26 mouse cellular contexts compared by ENCODE assay signal in the genomic region with DNA sequence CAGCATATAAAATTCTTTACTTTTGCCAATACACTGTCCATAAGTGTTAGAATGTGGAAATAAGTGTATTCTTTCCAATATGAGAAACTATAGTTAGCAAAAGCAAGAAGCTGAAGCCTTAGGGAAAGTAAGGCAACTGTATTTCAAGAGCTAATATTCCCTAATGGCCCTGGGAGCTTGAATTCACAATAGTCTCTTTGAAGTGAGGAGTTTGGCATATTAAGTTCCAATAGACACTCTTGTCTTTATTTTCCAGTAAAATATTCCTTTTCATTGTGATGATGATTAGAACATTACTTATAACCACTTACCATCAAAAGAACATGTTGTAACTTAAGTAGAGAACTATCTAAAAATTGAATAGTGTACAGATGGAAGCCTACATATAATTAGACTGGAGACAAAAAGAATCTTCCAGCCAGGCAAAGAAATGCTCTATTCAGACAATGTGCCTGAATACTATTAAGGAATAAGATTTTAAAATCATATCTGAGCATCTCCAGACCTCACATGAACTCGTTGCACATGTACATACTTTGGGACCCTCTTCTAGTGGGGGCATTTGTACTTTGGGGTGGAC.
DNase-seq lines count a peak whose midpoint lies in the region; ATAC-seq and TF ChIP-seq lines count a peak whose summit lies in the region.
"Had no signal": no experiment of that assay in that cellular context is flagged by ENCODE, and none has a peak within 500 bp of the region (broad histone marks: within the 10 kb centered on the region; RNA-seq: fewer than 3 reads in every experiment).

No protein-coding gene starts in this region.

- TF ChIP-seq CTCF in forebrain, postnatal 0 days (IDR thresholded peaks at IDR 0.05; ENCODE audit: low read depth), result no peak

- no peak overlapping the region for H3K27ac ChIP-seq in forebrain, embryonic 14.5 days (ENCODE audit: low read depth, low read length)
- H3K27ac ChIP-seq in forebrain, embryonic 12.5 days, result no peak overlapping the region
- H3K27ac ChIP-seq in forebrain, postnatal 0 days (ENCODE audit: low read depth, low read length), result 0 out of 2 replicates have a peak overlapping the region, but pooled peaks have one; percentile 17
- H3K27ac ChIP-seq in forebrain, embryonic 10.5 days, result no peak overlapping the region
- no peak overlapping the region for H3K27ac ChIP-seq in midbrain, embryonic 11.5 days (ENCODE audit: low read depth, low read length)
- H3K27ac ChIP-seq in midbrain, embryonic 15.5 days, result no peak overlapping the region
- H3K27ac ChIP-seq: embryonic facial prominence, embryonic 12.5 days; embryonic facial prominence, embryonic 15.5 days; heart, embryonic 15.5 days; hindbrain, embryonic 14.5 days; hindbrain, postnatal 0 days had no signal

- no peak overlapping the region for H3K9ac ChIP-seq in forebrain, embryonic 14.5 days (ENCODE audit: low read length)
- no peak overlapping the region for H3K9ac ChIP-seq in forebrain, embryonic 12.5 days
- H3K9ac ChIP-seq in forebrain, postnatal 0 days, result no peak overlapping the region
- no peak overlapping the region for H3K9ac ChIP-seq in midbrain, embryonic 11.5 days (ENCODE audit: low read length)
- H3K9ac ChIP-seq in midbrain, embryonic 15.5 days, result no peak overlapping the region
- H3K9ac ChIP-seq: embryonic facial prominence, embryonic 12.5 days; embryonic facial prominence, embryonic 15.5 days; heart, embryonic 12.5 days; heart, embryonic 15.5 days; hindbrain, embryonic 14.5 days had no signal

- ATAC-seq in forebrain, embryonic 14.5 days, result 0 out of 2 replicates have a peak, but pooled peaks have one; percentile 12
- no peak for ATAC-seq in forebrain, embryonic 12.5 days (ENCODE audit: low FRiP score)
- ATAC-seq in forebrain, postnatal 0 days, result peak; percentile 86; the same call in 1 of the 2 replicates
- ATAC-seq in midbrain, embryonic 11.5 days (ENCODE audit: low FRiP score), result no peak
- ATAC-seq in midbrain, embryonic 15.5 days (replicated peaks), result no peak
- ATAC-seq in monocyte, adult 5-6 weeks (replicated peaks; ENCODE audit: insufficient number of reproducible peaks, low FRiP score, low TSS enrichment, poor library complexity, severe bottlenecking), result no peak
- ATAC-seq: activated CD4-positive, CD25-positive, alpha-beta regulatory T cell, adult 4 months; hindbrain, postnatal 0 days; inflammation-experienced regulatory T-cells, adult 6 months; intestine, embryonic 16.5 days had no signal

- H3K4me3 ChIP-seq in forebrain, embryonic 14.5 days (ENCODE audit: low read depth, low read length), result no peak overlapping the region
- H3K4me3 ChIP-seq in forebrain, embryonic 12.5 days (replicated peaks), result no peak overlapping the region
- no peak overlapping the region for H3K4me3 ChIP-seq in forebrain, postnatal 0 days (ENCODE audit: low read depth, low read length)
- no peak overlapping the region for H3K4me3 ChIP-seq in forebrain, embryonic 10.5 days
- no peak overlapping the region for H3K4me3 ChIP-seq in midbrain, embryonic 11.5 days (ENCODE audit: low read depth, low read length)
- no peak overlapping the region for H3K4me3 ChIP-seq in midbrain, embryonic 15.5 days
- H3K4me3 ChIP-seq: embryonic facial prominence, embryonic 12.5 days; embryonic facial prominence, embryonic 15.5 days; heart, embryonic 12.5 days; heart, embryonic 15.5 days had no signal

- H3K4me1 ChIP-seq in forebrain, embryonic 14.5 days (ENCODE audit: control insufficient read depth, insufficient read depth, low read length), result no peaks in the 10 kb centered on the region
- H3K4me1 ChIP-seq in forebrain, embryonic 12.5 days, result no peaks in the 10 kb centered on the region
- H3K4me1 ChIP-seq in forebrain, postnatal 0 days (ENCODE audit: insufficient read depth), result no peaks in the 10 kb centered on the region
- H3K4me1 ChIP-seq in forebrain, embryonic 10.5 days, result no peaks in the 10 kb centered on the region
- no peaks in the 10 kb centered on the region for H3K4me1 ChIP-seq in midbrain, embryonic 11.5 days (ENCODE audit: control insufficient read depth, insufficient read depth, low read length)
- H3K4me1 ChIP-seq in midbrain, embryonic 15.5 days, result no peaks in the 10 kb centered on the region
- H3K4me1 ChIP-seq: embryonic facial prominence, embryonic 12.5 days; embryonic facial prominence, embryonic 15.5 days; heart, embryonic 12.5 days; heart, embryonic 15.5 days had no signal

- peaks cover 7% of the 10 kb centered on the region; the same call in 1 of the 2 replicates for H3K36me3 ChIP-seq in forebrain, embryonic 14.5 days (ENCODE audit: control insufficient read depth, insufficient read depth, low read length)
- H3K36me3 ChIP-seq in forebrain, embryonic 12.5 days (replicated peaks), result peaks cover 15% of the 10 kb centered on the region; the same call in 1 of the 2 replicates
- no peaks in the 10 kb centered on the region for H3K36me3 ChIP-seq in forebrain, postnatal 0 days (ENCODE audit: insufficient read depth)
- H3K36me3 ChIP-seq in forebrain, embryonic 10.5 days (replicated peaks), result peaks cover 49% of the 10 kb centered on the region
- H3K36me3 ChIP-seq in midbrain, embryonic 11.5 days (ENCODE audit: control insufficient read depth, insufficient read depth, low read length), result no peaks in the 10 kb centered on the region
- no peaks in the 10 kb centered on the region for H3K36me3 ChIP-seq in midbrain, embryonic 15.5 days (replicated peaks)
- H3K36me3 ChIP-seq: embryonic facial prominence, embryonic 12.5 days; embryonic facial prominence, embryonic 15.5 days; heart, embryonic 12.5 days; heart, embryonic 15.5 days had no signal

- no peaks in the 10 kb centered on the region for H3K27me3 ChIP-seq in forebrain, embryonic 14.5 days (replicated peaks; ENCODE audit: control insufficient read depth, insufficient read depth, low read length)
- no peaks in the 10 kb centered on the region for H3K27me3 ChIP-seq in forebrain, embryonic 12.5 days
- H3K27me3 ChIP-seq in forebrain, postnatal 0 days (ENCODE audit: insufficient read depth, low read length), result no peaks in the 10 kb centered on the region
- no peaks in the 10 kb centered on the region for H3K27me3 ChIP-seq in forebrain, embryonic 10.5 days (ENCODE audit: poor library complexity, severe bottlenecking)
- H3K27me3 ChIP-seq in midbrain, embryonic 11.5 days (ENCODE audit: control insufficient read depth, insufficient read depth, low read length), result no peaks in the 10 kb centered on the region
- no peaks in the 10 kb centered on the region for H3K27me3 ChIP-seq in midbrain, embryonic 15.5 days (replicated peaks)
- H3K27me3 ChIP-seq: embryonic facial prominence, embryonic 12.5 days; embryonic facial prominence, embryonic 15.5 days; heart, embryonic 12.5 days; heart, embryonic 15.5 days had no signal

- no peaks in the 10 kb centered on the region for H3K9me3 ChIP-seq in forebrain, embryonic 14.5 days (replicated peaks; ENCODE audit: control insufficient read depth, low read length)
- no peaks in the 10 kb centered on the region for H3K9me3 ChIP-seq in forebrain, embryonic 12.5 days
- H3K9me3 ChIP-seq in forebrain, postnatal 0 days (ENCODE audit: low read length), result no peaks in the 10 kb centered on the region
- no peaks in the 10 kb centered on the region for H3K9me3 ChIP-seq in forebrain, embryonic 10.5 days
- H3K9me3 ChIP-seq in midbrain, embryonic 11.5 days (ENCODE audit: control insufficient read depth, low read length), result no peaks in the 10 kb centered on the region
- no peaks in the 10 kb centered on the region for H3K9me3 ChIP-seq in midbrain, embryonic 15.5 days
- H3K9me3 ChIP-seq: embryonic facial prominence, embryonic 12.5 days; embryonic facial prominence, embryonic 15.5 days; heart, embryonic 12.5 days; heart, embryonic 15.5 days had no signal

- 88% methylated on average over 1 of the region's 1 CpGs for WGBS in forebrain, embryonic 14.5 days
- WGBS in forebrain, embryonic 12.5 days, result 89% methylated on average over 1 of the region's 1 CpGs
- 67% methylated on average over 1 of the region's 1 CpGs for WGBS in forebrain, postnatal 0 days
- 81% methylated on average over 1 of the region's 1 CpGs for WGBS in forebrain, embryonic 10.5 days
- 89% methylated on average over 1 of the region's 1 CpGs for WGBS in midbrain, embryonic 11.5 days
- WGBS in midbrain, embryonic 15.5 days, result 86% methylated on average over 1 of the region's 1 CpGs

- no peak overlapping the region for H3K4me2 ChIP-seq in forebrain, embryonic 14.5 days (ENCODE audit: low read length)
- H3K4me2 ChIP-seq in forebrain, embryonic 12.5 days, result no peak overlapping the region
- no peak overlapping the region for H3K4me2 ChIP-seq in forebrain, postnatal 0 days (ENCODE audit: low read depth)
- H3K4me2 ChIP-seq in midbrain, embryonic 11.5 days, result no peak overlapping the region
- H3K4me2 ChIP-seq in midbrain, embryonic 15.5 days, result no peak overlapping the region
- H3K4me2 ChIP-seq: embryonic facial prominence, embryonic 12.5 days; embryonic facial prominence, embryonic 15.5 days; heart, embryonic 12.5 days; heart, embryonic 15.5 days; hindbrain, embryonic 14.5 days had no signal

- DNase-seq in forebrain, embryonic 14.5 days (ENCODE audit: low spot score), result no peak
- DNase-seq in forebrain, postnatal 0 days, result no peak
- no peak for DNase-seq in forebrain, embryonic 10.5 days (ENCODE audit: extremely low spot score, low spot score)
- peak; percentile 76 for DNase-seq in midbrain, embryonic 11.5 days (ENCODE audit: low spot score, missing footprints)
- DNase-seq: adrenal gland, adult 8-10 months; adrenal gland, postnatal 25 days; cerebellum, adult 11 months; cerebellum, adult 2 months; cerebellum, adult 9-11 months; cerebellum, postnatal 25 days; gastrocnemius, postnatal 25 days; heart, adult 18-20 months; heart, postnatal 10 days; heart, postnatal 36 days had no signal

Comparison
In these comparisons a context has a peak if more than half of its experiments do, and no peak if none do; other contexts are left out.
1. ATAC-seq: peak in forebrain, embryonic 14.5 days (single experiment) and forebrain, postnatal 0 days (single experiment); none in forebrain, embryonic 12.5 days (single experiment), midbrain, embryonic 11.5 days (single experiment), midbrain, embryonic 15.5 days (single experiment) and monocyte, adult 5-6 weeks (single experiment).